Mouse (Mus musculus): ENCODE measurements around the gene Gm21904.
"Not testable (repeated sequence)": the region's sequence is repeated elsewhere in the genome, so short reads cannot be mapped to it uniquely, and the experiment has no call there.

Gene Gm21904

GRCm38 (mm10) chrY:17846166-17846565 lies at the start of gene Gm21904:
Gene Gm21904, minus strand, starts transcription at chrY:17846266.
- not testable (repeated sequence) for DNase-seq (ENCODE audit: low read depth in 1 of 2, low spot score in 2 of 2)

GRCm38 (mm10) chrY:17874441-17874840 lies 28.4 kb upstream of the Gm21904 start, which contains the start of the genes Gm20772 and Gm20831:
Gene Gm20772, plus strand, starts transcription at chrY:17874741.
Gene Gm20831, plus strand, starts transcription at chrY:17874741.
- DNase-seq (ENCODE audit: low read depth in 1 of 2, low spot score in 2 of 2) = not testable (repeated sequence)
